Mouse (Mus musculus) liver, postnatal 0 days (tissue): ENCODE measurements around the gene Igfbp2. TPM values are rescaled to one million over a fixed set of nuclear protein-coding genes. Genes with fewer than 3 reads are reported as not detected.

Experiments used
- ATAC-seq: fragments of 200-750 bp; cut with Nextera tagmentation; 2 replicates; pipeline ENCODE4 v1.8.0; 2017; ENCODE audit warnings: mild to moderate bottlenecking, moderate library complexity
- DNase-seq: peaks from one replicate; pipeline ENCODE4 v3.0.0-alpha.2; 2016
- H3K27ac ChIP-seq: fragments of 300-500 bp; sonication (generic); 2 replicates; pipeline ENCODE4 v1.5.1; 2014; ENCODE audit warnings: antibody characterized with exemption, moderate library complexity, mild to moderate bottlenecking, low read depth
- H3K27me3 ChIP-seq: fragments of 300-500 bp; sonication (generic); 2 replicates; pipeline ENCODE4 v1.6.1; 2014; ENCODE audit warnings: low read length, control low read depth, mixed read lengths; ENCODE audit not compliant: insufficient read depth
- H3K36me3 ChIP-seq: fragments of 300-500 bp; sonication (generic); replicated peaks from 2 replicates; pipeline ENCODE4 v1.6.1; 2014; ENCODE audit warnings: mild to moderate bottlenecking, control low read depth, low read length, moderate library complexity, mixed read lengths; ENCODE audit not compliant: insufficient read depth
- H3K4me1 ChIP-seq: fragments of 300-500 bp; sonication (generic); 2 replicates; pipeline ENCODE4 v1.6.1; 2014; ENCODE audit warnings: antibody characterized with exemption, mild to moderate bottlenecking, control low read depth; ENCODE audit not compliant: insufficient read depth
- H3K4me2 ChIP-seq: fragments of 300-500 bp; sonication (generic); 2 replicates; pipeline ENCODE4 v1.6.1; 2014; ENCODE audit warnings: low read depth, mild to moderate bottlenecking, low read length, moderate library complexity, mixed read lengths
- H3K4me3 ChIP-seq: fragments of 300-500 bp; sonication (generic); 2 replicates; pipeline ENCODE4 v1.5.1; 2014; ENCODE audit warnings: low read depth, low read length
- H3K9ac ChIP-seq: fragments of 300-500 bp; sonication (generic); replicated peaks from 2 replicates; pipeline ENCODE4 v1.6.1; 2014; ENCODE audit warnings: mild to moderate bottlenecking, moderate library complexity
- H3K9me3 ChIP-seq: fragments of 300-500 bp; sonication (generic); 2 replicates; pipeline ENCODE4 v1.6.1; 2016; ENCODE audit warnings: mild to moderate bottlenecking, control low read depth, low read length, mixed read lengths
- CTCF ChIP-seq: sonication (generic); IDR thresholded peaks from 2 replicates; pipeline ENCODE4 v1.5.1; 2016; ENCODE audit warnings: antibody characterized with exemption, low read depth
- EP300 ChIP-seq: IDR thresholded peaks from 2 replicates; pipeline ENCODE4 v1.6.1; 2016; ENCODE audit warnings: antibody characterized with exemption, low read depth, mild to moderate bottlenecking
- WGBS: fragments of 180-500 bp; shearing (Covaris S2); extraction: QIAGEN DNeasy Blood & Tissue Kit; methylation state at CpG from one replicate; pipeline ENCODE4 v1.1.7; 2014; ENCODE audit not compliant: insufficient replicate concordance; 5-methylcytosine and 5-hydroxymethylcytosine counted together
- polyA plus RNA-seq: library from polyadenylated mRNA; unstranded; fragments of >200 nt; fragmentation: Nextera tagmentation; extraction: Ambion mirVana; gene quantifications from 2 replicates; pipeline ENCODE4 v1.2.1, GENCODE M21; 2015

The Igfbp2 gene
- polyA plus RNA-seq, 1 experiment from 2014 or later, result 3,364 TPM

GRCm38 (mm10) chr1:72871337-72871696 is 47.0 kb downstream of the Igfbp2 start:
- no peak for ATAC-seq
- TF ChIP-seq EP300 (no peak), CTCF (no peak)
- no peaks in the 10 kb centered on the region for H3K9me3 ChIP-seq
- H3K4me2 ChIP-seq, result peak overlapping the region; percentile 64
- H3K4me1 ChIP-seq, result peaks cover 21% of the 10 kb centered on the region
- no peak for DNase-seq
- H3K36me3 ChIP-seq, result no peaks in the 10 kb centered on the region
- under 1% methylated on average over 6 of the region's 6 CpGs for WGBS
- H3K4me3 ChIP-seq, result peak overlapping the region; percentile 34; the same call in 1 of the 2 replicates
- no peak overlapping the region for H3K27ac ChIP-seq
- H3K9ac ChIP-seq, result no peak overlapping the region
- peaks cover 63% of the 10 kb centered on the region for H3K27me3 ChIP-seq

- H3K27me3 ChIP-seq, result peaks cover 64% of the 10 kb centered on the region
- H3K4me1 ChIP-seq, result peaks cover 21% of the 10 kb centered on the region
- no peaks in the 10 kb centered on the region for H3K36me3 ChIP-seq
- DNase-seq (no peak), ATAC-seq (no peak)
- no peak overlapping the region for H3K9ac ChIP-seq
- H3K27ac ChIP-seq, result no peak overlapping the region
- H3K4me2 ChIP-seq, result peak overlapping the region; percentile 64; the same call in 1 of the 2 replicates
- WGBS, result 2% methylated on average over 34 of the region's 34 CpGs
- peak overlapping the region; percentile 13; the same call in 1 of the 2 replicates for H3K4me3 ChIP-seq
- H3K9me3 ChIP-seq, result no peaks in the 10 kb centered on the region
- TF ChIP-seq CTCF, result no peak
- no peak for TF ChIP-seq EP300
Observed at GRCm38 (mm10) chr1:72871697-72872411, 47.6 kb downstream of the Igfbp2 start.

DNA sequence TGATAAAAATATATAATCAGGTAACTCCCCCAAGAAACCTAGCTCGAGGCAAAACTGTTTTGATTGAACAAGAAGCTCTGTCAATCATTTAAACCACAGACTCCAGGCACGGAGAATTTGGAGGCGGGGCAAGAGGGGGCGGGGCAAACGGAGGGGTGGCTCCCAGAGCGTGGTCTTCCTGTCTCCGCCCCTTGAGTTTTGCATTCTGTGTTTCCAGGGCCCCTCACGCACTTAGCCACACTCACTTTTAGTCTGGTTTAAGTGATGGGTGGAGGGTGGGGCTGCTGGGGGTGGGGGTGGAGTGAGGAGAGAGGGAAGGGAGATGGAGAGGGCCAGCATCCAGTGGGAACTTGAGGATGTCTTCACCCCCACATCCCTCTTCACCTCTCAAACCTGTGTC is 48.2 kb downstream of the Igfbp2 start:
- Histone ChIP-seq H3K27me3 (peaks cover 70% of the 10 kb centered on the region), H3K9me3 (no peaks in the 10 kb centered on the region), H3K9ac (no peak overlapping the region), H3K4me3 (no peak overlapping the region), H3K4me1 (peaks cover 21% of the 10 kb centered on the region), H3K27ac (no peak overlapping the region), H3K4me2 (0 out of 2 replicates have a peak overlapping the region, but pooled peaks have one; percentile 18), H3K36me3 (no peaks in the 10 kb centered on the region)
- 0 out of 2 replicates have a peak, but pooled peaks have one; percentile 18 for ATAC-seq
- peak; percentile 69 for DNase-seq
- 1% methylated on average over 8 of the region's 8 CpGs for WGBS
- no peak for TF ChIP-seq EP300
- no peak for TF ChIP-seq CTCF

GRCm38 (mm10) chr1:72873078-72873477 is 48.8 kb downstream of the Igfbp2 start:
- TF ChIP-seq CTCF, result no peak
- no peak for TF ChIP-seq EP300
- Histone ChIP-seq H3K27ac (no peak overlapping the region), H3K9ac (no peak overlapping the region), H3K36me3 (no peaks in the 10 kb centered on the region), H3K4me2 (peak overlapping the region; percentile 46; the same call in 1 of the 2 replicates), H3K9me3 (no peaks in the 10 kb centered on the region), H3K27me3 (peaks cover 72% of the 10 kb centered on the region), H3K4me3 (no peak overlapping the region), H3K4me1 (peaks cover 21% of the 10 kb centered on the region)
- ATAC-seq (no peak), DNase-seq (no peak)
- WGBS, result 1% methylated on average over 16 of the region's 16 CpGs

GRCm38 (mm10) chr1:72873511-72874286 is 49.4 kb downstream of the Igfbp2 start:
- TF ChIP-seq EP300 (no peak), CTCF (no peak)
- Histone ChIP-seq H3K27me3 (peaks cover 72% of the 10 kb centered on the region), H3K36me3 (no peaks in the 10 kb centered on the region), H3K4me2 (peak overlapping the region; percentile 46), H3K9me3 (no peaks in the 10 kb centered on the region), H3K27ac (no peak overlapping the region), H3K4me3 (peak overlapping the region; percentile 32), H3K9ac (no peak overlapping the region; the same call in 1 of the 2 replicates), H3K4me1 (peaks cover 21% of the 10 kb centered on the region)
- ATAC-seq (no peak), DNase-seq (no peak)
- 2% methylated on average over 42 of the region's 43 CpGs for WGBS
